Mouse (Mus musculus): Measurements from ENCODE around the gene Ptpra.
"Not testable (repeated sequence)": the region's sequence is repeated elsewhere in the genome, so short reads cannot be mapped to it uniquely, and the experiment has no call there.

Gene Ptpra

DNA sequence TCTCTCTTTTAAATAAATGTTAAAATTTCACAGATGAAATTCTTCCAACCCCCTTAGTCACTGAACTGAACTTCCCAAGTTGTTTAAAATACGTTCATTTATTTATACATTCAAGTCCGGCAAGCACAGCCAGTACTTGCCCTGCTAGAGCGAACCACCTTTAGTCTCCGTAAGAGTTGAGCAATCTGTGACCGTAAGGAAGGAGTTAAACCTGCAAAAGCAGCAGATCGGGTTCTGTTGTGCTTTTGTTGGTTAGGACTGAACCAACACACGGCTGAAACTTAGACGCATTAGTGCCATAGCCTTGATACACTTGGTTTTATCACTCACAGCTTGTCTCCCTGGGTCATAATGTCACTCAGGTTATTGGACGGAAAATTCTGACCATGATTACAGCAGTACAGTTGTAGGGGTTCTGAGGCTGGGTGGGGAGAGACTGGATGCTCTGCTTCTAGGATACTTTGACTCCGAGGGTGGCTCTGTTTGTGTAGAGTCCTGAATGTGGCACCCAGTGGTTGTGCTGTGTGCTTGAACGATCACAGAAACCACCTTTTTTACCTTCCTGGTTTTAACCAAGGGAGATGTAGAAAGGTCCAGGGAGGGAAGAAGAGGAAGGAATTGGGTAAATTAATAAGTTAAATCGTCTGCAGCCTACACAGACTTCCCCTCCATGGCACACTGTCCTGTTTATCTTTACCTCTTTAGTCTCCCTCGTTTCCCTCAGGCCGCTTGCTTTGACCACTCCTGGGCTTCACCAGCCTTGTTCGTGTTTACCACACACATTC is 11.4 kb downstream of the Ptpra start:
- POLR2A ChIA-PET: interaction anchor here in 1 of 4 experiments (1.3 kb wide), 1 partner anchor 13 kb away, joined by 4 read pairs; no protein-coding TSS in a partner anchor
- CTCF ChIA-PET: no interaction called here

GRCm38 (mm10) chr2:130466438-130466837 is 16.4 kb downstream of the Ptpra start:
- ChIA-PET POLR2A (interaction anchor here in 2 of 4 experiments (0.5 to 1.5 kb wide), 2 partner anchors 25 to 290 kb away, joined by 3 to 5 read pairs; no protein-coding TSS in a partner anchor), CTCF (no interaction called here)

DNA sequence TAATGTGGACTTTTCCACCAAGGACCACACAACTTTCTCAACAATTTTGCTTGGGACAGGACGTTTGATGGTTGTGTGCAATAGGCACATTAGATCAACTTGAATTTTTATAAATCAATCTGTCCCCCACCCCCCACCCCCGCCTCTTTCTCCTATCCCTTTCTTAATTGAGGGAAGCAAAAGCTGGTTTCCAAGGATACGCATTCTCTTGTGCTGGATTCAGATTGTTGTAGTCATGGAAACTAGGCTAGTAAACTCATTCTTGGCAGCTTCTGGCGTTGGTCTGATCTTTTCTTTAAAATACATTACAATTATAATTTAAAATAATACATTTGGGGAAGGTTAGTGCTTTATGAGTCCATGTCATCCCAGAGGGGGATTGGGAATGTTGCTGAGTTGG is 19.3 kb downstream of the Ptpra start:
- CTCF ChIA-PET: no interaction called here

GRCm38 (mm10) chr2:130469935-130470334 is 19.9 kb downstream of the Ptpra start:
- CTCF ChIA-PET: no interaction called here
- POLR2A ChIA-PET: no interaction called here

More for the DNA sequence above, 19.3 kb downstream of the Ptpra start:
- POLR2A ChIA-PET: interaction anchor here in 2 of 4 experiments (0.9 to 1.3 kb wide), 3 partner anchors 8 to 22 kb away, joined by 3 to 5 read pairs (median 3); no protein-coding TSS in a partner anchor

GRCm38 (mm10) chr2:130472908-130473510 is 22.9 kb downstream of the Ptpra start:
- CTCF ChIA-PET: no interaction called here
- POLR2A ChIA-PET: no interaction called here

GRCm38 (mm10) chr2:130475764-130476163 is 25.7 kb downstream of the Ptpra start:
- POLR2A ChIA-PET: interaction anchor here in 3 of 4 experiments (0.5 to 2.3 kb wide), 4 partner anchors 11 to 206 kb away, joined by 3 to 9 read pairs (median 4); no protein-coding TSS in a partner anchor

DNA sequence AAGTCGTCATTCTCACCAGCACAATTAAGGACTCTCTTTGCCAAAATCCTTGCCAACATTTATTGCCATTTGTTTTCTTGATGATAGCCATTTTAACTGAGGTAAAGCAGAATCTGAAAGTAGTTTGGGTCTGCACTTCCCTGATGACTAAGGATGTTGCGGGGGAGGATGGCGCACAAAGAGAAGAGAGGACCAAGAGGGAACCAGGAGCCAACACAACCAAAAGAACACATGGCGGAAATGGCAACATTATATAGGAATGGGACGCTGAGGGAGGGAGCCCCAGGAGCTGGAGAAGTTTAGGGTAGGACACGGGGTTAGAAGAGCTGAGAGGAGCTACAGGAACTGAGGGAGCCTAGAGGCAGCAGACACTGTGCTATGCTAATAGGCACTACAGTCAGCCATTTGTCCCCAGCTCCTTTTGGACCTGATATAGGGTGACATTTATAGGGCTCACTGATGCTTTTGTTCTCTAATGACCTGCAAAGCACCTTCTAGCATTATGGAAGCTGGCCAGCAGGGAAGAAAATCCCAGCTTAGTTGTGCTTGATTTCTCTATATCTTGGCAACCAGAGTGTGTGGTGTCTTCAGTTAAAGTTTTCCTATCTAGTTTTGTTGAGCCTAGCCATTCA is 26.7 kb downstream of the Ptpra start:
- POLR2A ChIA-PET: interaction anchor here in 2 of 4 experiments (0.7 to 2.3 kb wide), 5 partner anchors 8 to 178 kb away, joined by 3 to 9 read pairs (median 4); no protein-coding TSS in a partner anchor
- CTCF ChIA-PET: interaction anchor here in 2 of 4 experiments (0.6 kb wide), 2 partner anchors 716 to 1884 kb away, joined by 3 read pairs; no protein-coding TSS in a partner anchor

More at GRCm38 (mm10) chr2:130475764-130476163, 25.7 kb downstream of the Ptpra start:
- CTCF ChIA-PET: interaction anchor here in 1 of 4 experiments (0.6 kb wide), 1 partner anchor 1138 kb away, joined by 6 read pairs; no protein-coding TSS in a partner anchor

DNA sequence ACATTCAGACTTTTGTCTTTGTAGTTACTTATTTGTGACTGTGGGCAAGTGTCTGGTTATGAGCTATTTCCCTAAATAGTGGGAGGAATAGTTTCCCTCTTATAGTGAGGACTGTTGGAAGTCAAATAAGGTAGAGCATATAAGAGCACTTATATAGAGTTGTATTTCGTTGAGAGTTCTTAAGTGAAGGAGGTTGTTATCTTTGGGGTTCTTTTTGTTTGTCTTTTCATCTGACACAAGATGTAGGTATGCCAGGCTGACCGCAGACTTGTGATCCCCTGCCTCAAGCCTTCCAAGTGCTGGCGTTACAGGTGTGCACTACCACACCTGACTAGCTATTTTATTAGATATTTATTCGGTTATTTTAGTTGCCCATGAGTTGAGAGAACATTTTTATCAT is 32.1 kb downstream of the Ptpra start:
- CTCF ChIA-PET: interaction anchor here in 1 of 4 experiments (0.5 kb wide), 1 partner anchor 145 kb away, joined by 4 read pairs; no protein-coding TSS in a partner anchor
- POLR2A ChIA-PET: no interaction called here

- POLR2A ChIA-PET: no interaction called here
Measured at GRCm38 (mm10) chr2:130482700-130483099, 32.6 kb downstream of the Ptpra start.

GRCm38 (mm10) chr2:130484206-130484605 is 34.1 kb downstream of the Ptpra start:
- ChIA-PET CTCF (no interaction called here), POLR2A (no interaction called here)

More at GRCm38 (mm10) chr2:130482700-130483099, 32.6 kb downstream of the Ptpra start:
- CTCF ChIA-PET: interaction anchor here in 1 of 4 experiments (0.5 kb wide), 1 partner anchor 145 kb away, joined by 4 read pairs; no protein-coding TSS in a partner anchor

- CTCF ChIA-PET: interaction anchor here in 1 of 4 experiments (1.2 kb wide), 1 partner anchor 75 kb away, joined by 4 read pairs; the partner anchor contains the start of gene Mrps26
Measured at GRCm38 (mm10) chr2:130488002-130488401, 37.9 kb downstream of the Ptpra start.

GRCm38 (mm10) chr2:130488600-130488999 is 38.5 kb downstream of the Ptpra start:
- POLR2A ChIA-PET: interaction anchor here in 2 of 4 experiments (1.0 to 2.2 kb wide), 9 partner anchors 11 to 199 kb away, joined by 3 to 9 read pairs (median 4); partner anchors contain the start of gene Mrps26 (in 2 of the 2)
- CTCF ChIA-PET: interaction anchor here in 2 of 4 experiments (0.7 to 1.2 kb wide), 2 partner anchors 69 to 75 kb away, joined by 3 to 4 read pairs; partner anchors contain the start of gene Mrps26 (in 1 of the 2)

More at GRCm38 (mm10) chr2:130488002-130488401, 37.9 kb downstream of the Ptpra start:
- POLR2A ChIA-PET: interaction anchor here in 2 of 4 experiments (0.6 to 2.2 kb wide), 13 partner anchors 11 to 213 kb away, joined by 3 to 9 read pairs (median 4); partner anchors contain the start of genes Mrps26 (in 2 of the 2) and Nop56 (in 1 of the 2)

GRCm38 (mm10) chr2:130491162-130491561 is 41.1 kb downstream of the Ptpra start:
- CTCF ChIA-PET: interaction anchor here in 3 of 4 experiments (0.6 to 1.4 kb wide), 3 partner anchors 10 to 81 kb away, joined by 3 read pairs; no protein-coding TSS in a partner anchor
- POLR2A ChIA-PET: interaction anchor here in 2 of 4 experiments (0.6 to 1.7 kb wide), 8 partner anchors 11 to 326 kb away, joined by 3 to 4 read pairs (median 4); partner anchors contain the start of genes Mrps26 (in 1 of the 2) and Pced1a (in 1 of the 2)

DNA sequence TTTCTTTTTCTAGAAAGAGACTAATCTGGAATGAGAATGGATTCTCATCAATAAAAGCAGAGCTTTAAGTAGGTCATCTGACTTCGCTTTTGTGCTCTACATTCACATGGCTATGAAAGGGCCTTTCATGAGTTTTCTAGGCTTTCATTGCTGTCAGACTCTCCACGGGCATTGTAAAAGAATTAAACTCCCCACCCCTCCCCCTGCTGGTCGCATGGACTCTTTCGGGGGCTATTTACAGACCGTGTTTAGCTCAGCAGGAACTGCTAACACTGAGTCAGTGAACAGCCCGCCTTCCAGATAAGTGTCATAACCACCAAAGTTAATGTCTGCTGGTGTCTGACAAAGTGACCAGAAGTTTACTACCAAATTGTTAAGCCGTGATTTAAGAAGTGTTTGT is 41.5 kb downstream of the Ptpra start:
- CTCF ChIA-PET: interaction anchor here in 3 of 4 experiments (0.6 to 1.4 kb wide), 3 partner anchors 9 to 1000 kb away, joined by 3 read pairs; partner anchors contain the start of gene Smox (in 1 of the 3)
- POLR2A ChIA-PET: interaction anchor here in 2 of 4 experiments (0.6 to 1.7 kb wide), 8 partner anchors 11 to 336 kb away, joined by 3 to 4 read pairs (median 4); partner anchors contain the start of genes Mrps26 (in 2 of the 2) and Pced1a (in 1 of the 2)

- POLR2A ChIA-PET: not testable (repeated sequence)
- CTCF ChIA-PET: interaction anchor here in 1 of 4 experiments (1.4 kb wide), 1 partner anchor 9 kb away, joined by 4 read pairs; no protein-coding TSS in a partner anchor
Measured at GRCm38 (mm10) chr2:130495114-130495513, 45.0 kb downstream of the Ptpra start.

DNA sequence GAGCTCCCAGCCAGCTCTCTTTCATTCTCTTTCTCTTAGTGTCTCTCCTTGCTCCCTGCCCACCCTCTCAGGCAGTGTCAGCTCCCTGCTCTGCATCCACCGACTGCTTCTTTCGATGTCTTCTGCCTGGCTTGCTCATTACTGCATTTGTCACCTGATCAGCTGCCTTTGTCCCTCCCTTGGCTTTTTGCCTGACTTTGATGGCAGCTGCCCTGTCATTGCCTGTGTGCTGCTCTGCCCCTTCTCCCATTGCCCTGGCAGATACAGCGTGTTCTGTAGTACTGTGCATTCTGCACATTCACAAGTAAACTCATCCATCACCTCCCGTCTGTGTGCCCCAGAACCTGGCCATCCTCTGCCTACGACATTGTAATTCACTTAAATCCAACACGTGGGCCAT is 46.0 kb downstream of the Ptpra start:
- POLR2A ChIA-PET: interaction anchor here in 2 of 4 experiments (0.6 kb wide), 2 partner anchors 26 to 67 kb away, joined by 3 read pairs; no protein-coding TSS in a partner anchor
- CTCF ChIA-PET: interaction anchor here in 2 of 4 experiments (0.6 to 1.4 kb wide), 2 partner anchors 8 kb away, joined by 3 to 4 read pairs; no protein-coding TSS in a partner anchor

DNA sequence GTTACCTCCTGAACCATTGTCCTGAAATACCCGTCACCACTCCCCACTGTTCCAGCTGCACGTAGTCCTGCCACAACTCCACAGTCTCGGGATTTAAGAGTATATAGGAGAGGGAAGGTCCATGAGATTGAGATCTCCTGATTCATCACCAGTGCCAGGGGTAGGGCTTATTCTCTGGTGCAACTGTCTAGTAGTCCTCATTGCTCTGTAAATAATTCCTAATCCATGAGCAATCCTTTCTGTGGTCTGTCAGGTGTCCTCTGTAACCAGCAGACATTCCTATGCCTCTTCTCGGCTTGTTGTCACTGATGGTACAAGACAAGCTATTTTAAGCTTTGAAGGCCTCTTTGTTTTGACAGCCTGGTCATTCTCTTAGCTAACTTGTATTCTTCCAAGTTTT is 46.9 kb downstream of the Ptpra start:
- POLR2A ChIA-PET: interaction anchor here in 2 of 4 experiments (0.6 to 0.9 kb wide), 2 partner anchors 209 to 293 kb away, joined by 3 to 4 read pairs; no protein-coding TSS in a partner anchor

DNA sequence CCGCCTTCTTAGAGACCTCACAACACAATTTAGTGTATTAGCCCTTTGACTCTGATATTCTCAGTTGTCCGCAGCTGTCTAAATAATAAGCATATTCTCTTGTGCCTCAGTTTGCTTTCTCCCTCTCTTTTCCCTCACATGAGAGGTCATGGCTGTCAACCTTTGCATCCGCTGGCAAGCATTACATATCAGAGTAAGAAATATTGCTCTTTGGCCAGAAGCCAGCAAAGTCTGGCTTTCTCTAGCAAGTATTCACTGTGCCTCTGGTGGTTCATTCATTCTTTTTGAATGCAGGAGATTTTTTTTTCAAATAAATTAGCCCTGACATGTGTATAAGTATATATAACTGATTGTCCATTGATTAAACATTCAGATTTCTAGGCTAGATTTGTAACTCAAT is 49.5 kb downstream of the Ptpra start:
- ChIA-PET CTCF (interaction anchor here in 1 of 4 experiments (0.6 kb wide), 1 partner anchor 14 kb away, joined by 3 read pairs; no protein-coding TSS in a partner anchor), POLR2A (interaction anchor here in 2 of 4 experiments (0.6 to 1.1 kb wide), 3 partner anchors 11 to 116 kb away, joined by 3 to 4 read pairs (median 4); no protein-coding TSS in a partner anchor)

More for the DNA sequence above, 46.9 kb downstream of the Ptpra start:
- CTCF ChIA-PET: no interaction called here
